Mouse (Mus musculus) gastrocnemius, postnatal 10 days (tissue): ENCODE measurements around the gene Opcml. TPM values are rescaled to one million over a fixed set of nuclear protein-coding genes. Genes with fewer than 3 reads are reported as not detected.

ENCODE experiments used
- DNase-seq: peaks from one replicate; pipeline ENCODE4 v3.0.0; 2021; ENCODE audit warnings: mixed read lengths
- total RNA-seq, 2 experiments: library from RNA; stranded (reverse); gene quantifications; 2 replicates each; pipeline ENCODE4 v1.2.3; 2021

Gene Opcml
- total RNA-seq, 2 experiments from 2014 or later: 5.0 to 5.7 TPM

DNA sequence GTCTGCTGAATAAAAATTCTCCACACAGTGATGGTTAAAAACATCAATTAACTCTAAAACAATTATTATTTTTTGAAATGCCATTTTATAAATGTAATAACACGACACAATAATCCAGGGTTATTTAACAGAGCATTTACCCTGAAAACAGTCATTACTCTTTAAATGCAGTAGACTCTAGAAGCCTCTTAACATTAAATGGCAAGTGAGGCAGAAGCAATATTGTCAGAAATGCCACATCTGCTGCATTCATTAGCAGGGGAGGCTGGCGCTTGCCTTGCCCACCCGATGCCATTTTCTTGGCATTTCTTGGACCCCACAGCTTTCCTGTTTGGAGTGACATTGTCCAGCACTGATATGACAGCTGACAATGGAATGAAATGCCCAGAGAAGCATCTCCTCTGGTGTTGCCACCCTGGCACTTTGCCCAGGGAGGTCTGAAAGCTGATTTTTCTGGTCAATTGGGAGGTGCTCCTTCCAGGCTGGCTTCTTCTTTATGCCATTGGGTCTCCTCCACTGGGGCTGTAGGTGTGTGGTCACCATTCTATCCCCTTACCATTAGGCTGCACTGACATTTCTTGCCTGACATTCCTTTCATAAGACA lies 649.7 kb downstream of the Opcml start:
- DNase-seq: no peak

- DNase-seq: no peak
Measured at GRCm38 (mm10) chr9:28444485-28444884, 653.9 kb downstream of the Opcml start.

GRCm38 (mm10) chr9:28444972-28445371 lies 654.4 kb downstream of the Opcml start:
- no peak for DNase-seq

DNA sequence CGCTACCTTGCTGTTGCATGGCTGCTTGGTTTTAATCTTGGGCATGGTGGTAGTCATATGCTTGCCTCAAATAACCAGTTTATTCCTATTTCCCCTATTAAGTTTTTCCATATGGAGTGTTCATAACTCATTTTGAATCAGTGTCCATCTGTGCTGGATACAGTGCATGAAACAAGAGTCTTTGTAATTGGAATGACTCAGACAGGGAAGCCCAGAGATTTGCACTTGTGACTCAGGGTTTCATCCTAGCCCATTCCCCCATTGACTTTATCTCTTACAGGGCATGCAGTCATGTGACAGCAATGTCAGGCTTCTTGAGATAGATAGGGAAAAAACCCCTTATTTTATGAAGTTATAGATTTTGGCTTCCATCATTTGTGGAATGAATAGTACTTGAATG lies 655.3 kb downstream of the Opcml start:
- no peak for DNase-seq

DNA sequence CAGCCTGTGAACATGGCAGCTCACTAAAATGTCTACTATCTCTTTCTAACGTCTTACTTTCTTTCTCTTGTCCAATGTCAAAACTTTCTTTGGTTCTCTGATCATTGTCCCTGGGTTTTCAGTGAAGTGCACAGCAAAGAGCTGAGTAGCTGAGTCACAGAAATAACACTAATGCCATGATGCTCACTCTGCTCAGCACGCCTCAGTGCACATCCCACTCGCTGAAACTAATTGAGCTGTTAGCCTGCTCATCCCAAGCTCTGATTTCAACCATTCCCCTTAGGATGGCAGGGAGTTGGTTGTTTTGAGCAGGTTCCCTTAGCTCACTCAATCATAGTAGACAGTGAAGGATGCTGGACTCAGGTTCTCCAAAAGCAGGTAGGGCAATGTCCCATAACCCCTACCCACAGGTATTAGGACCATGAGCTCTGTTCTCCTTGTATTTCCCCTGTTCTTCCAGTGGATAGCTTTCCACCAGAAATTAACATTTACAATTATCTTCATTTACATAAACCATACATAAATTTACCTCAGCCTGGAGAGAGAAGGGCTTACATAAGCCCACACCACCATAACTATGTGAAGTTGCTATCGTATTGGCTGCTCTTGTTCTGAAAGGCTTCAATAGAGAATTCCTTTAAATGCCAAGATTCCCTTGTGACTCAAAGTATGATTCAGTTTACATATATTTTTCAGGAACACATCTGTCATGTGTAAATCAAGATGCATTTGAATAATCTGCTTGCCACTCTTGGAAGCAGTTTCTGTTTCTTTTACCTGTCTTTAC lies 655.9 kb downstream of the Opcml start:
- DNase-seq: no peak

GRCm38 (mm10) chr9:28452509-28452908 lies 661.9 kb downstream of the Opcml start:
- DNase-seq: no peak

- DNase-seq: no peak
Measured at GRCm38 (mm10) chr9:28453062-28453461, 662.5 kb downstream of the Opcml start.

GRCm38 (mm10) chr9:28457982-28458770 lies 667.6 kb downstream of the Opcml start:
- DNase-seq: no peak

GRCm38 (mm10) chr9:28463622-28464021 lies 673.0 kb downstream of the Opcml start:
- DNase-seq: no peak

DNA sequence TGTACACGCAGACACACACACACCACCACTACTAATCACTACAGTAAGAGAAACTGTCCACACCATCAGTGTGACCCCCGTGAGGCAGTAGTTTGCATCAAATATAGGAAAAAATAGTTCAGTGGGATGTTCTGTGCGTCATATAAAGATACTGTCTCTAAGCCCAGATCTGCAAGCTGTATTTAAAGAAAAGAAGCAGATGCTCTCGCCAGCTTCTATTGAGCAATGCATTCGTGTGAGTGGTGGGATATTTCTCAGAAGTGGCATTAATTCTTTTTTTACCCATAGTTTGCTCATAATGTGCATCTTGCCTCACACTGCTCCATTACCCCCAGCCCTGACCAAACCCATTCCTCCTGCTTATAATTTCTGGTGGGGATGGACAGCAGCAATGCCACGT lies 678.8 kb downstream of the Opcml start:
- no peak for DNase-seq

DNA sequence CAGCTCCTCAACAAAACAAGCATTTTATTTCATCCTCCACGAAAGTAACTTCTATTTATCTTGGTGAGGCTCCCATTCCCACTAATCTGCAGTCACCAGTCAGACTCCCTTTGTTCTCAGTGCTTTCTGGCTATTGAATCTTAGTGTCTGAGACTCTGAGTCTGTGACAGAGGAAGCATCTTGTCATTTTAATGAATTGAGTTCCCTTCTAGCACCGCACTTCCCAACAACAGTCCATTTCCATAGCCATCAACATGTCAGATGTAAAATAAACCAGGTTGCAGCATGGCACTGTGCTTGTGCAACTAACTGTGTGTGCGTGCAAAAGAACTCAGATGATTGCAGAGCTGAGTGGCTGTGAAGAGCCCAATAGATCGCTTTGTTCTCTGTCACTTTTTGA lies 680.9 kb downstream of the Opcml start:
- DNase-seq: no peak

DNA sequence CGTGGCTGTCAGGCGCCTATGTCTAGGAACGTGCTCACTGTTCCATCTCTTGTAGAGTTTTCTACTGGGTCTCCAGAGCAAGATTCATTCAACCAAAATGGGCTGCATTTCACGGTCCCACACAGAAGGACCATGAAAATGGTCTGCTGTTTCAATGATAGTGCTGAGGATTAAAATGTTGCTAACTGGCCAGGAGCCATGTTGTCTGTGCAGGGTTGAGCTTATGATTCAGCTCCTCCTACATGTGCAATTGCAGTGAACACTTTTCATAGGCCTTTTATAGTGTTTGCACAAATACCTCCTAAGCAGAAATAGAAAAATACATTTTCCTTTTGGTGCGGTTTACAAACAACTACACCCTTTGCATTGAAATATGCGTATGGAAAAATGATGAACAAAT lies 684.0 kb downstream of the Opcml start:
- DNase-seq: no peak

DNA sequence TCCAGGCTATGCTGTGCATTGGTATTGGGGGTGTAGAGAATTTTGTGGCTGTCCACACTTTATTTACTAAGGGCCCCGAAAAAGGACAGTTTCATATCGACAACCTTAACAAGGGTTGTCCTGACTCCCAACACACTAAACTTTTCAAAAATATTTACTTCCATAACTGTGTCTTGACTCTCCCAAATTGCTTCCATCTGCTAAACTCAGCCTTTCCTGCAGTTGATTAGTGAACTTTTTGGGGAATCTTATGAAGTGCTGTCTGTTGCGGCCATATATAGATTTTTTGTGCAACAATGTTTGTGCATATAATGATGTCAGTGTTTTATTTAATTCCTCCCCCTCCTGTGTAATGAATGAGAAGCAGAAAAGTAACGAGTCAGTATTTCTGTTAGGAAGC lies 690.7 kb downstream of the Opcml start:
- DNase-seq: no peak

GRCm38 (mm10) chr9:28488499-28488898 lies 697.9 kb downstream of the Opcml start:
- DNase-seq: no peak

DNA sequence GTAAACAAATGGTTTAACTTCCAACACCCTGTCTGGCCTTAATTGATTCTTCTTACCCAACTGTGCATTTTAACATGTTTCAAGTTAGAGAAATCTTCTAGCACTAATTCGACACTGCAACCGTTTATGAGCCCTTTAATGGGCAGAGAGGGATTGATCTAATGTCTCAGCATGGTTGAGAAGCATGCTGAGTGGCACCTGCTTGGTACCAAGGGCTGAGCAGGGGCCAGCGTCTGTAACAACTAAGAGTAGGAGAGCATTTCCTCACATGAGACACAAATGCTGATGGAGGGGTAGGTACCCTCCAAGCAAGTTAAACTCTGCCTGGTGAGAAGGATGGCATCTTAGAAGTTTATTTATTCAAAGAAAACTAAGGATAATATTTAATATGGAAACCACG lies 699.3 kb downstream of the Opcml start:
- DNase-seq: no peak

- no peak for DNase-seq
Measured at GRCm38 (mm10) chr9:28490410-28490809, 699.8 kb downstream of the Opcml start.

DNA sequence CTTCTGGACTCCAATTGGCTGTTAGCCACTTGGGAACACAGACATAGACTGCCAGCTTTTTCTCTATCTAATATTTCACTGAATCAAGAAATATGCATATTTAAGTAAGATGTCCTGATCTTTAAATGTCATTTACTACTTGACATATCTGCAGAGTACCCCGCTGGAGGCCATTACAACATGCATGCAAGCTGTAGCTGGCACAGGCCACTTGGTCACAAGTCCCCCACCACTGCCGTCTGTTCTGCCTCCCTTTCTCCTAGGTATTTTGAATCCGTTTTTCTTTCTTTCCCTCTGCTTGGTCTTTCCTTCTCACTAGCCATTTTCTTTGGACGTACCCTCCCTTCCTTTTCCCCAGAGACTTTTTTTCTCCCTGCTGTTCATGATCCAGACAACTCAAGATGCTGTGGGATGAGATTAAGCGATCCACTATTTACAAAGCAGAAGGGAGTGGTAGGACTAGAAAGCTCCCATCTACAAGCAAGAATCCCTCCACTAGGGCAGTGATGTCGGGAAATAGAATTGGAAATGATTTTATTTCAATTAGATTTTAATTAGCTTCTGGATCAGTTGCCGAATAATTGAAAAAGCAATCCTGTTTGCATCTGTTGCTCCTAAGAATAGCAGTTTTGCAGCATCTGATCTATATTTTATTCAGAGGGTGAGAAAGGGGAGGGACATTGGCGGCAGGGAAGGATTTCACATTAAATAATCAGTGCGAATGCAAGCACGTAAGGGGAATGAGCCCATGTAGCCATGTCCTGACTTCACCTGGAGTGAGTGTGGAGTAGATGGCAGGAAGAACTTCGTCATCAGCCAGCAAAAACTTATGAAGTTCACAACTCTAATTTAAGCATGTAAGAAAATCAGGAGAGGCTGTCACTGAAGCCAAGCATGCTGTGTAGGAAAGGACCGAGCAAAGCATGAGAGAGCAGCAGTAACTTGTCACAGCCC lies 709.5 kb downstream of the Opcml start:
- DNase-seq: no peak

GRCm38 (mm10) chr9:28513905-28514304 lies 723.3 kb downstream of the Opcml start:
- DNase-seq: no peak

GRCm38 (mm10) chr9:28533191-28533590 lies 742.6 kb downstream of the Opcml start:
- DNase-seq: no peak

DNA sequence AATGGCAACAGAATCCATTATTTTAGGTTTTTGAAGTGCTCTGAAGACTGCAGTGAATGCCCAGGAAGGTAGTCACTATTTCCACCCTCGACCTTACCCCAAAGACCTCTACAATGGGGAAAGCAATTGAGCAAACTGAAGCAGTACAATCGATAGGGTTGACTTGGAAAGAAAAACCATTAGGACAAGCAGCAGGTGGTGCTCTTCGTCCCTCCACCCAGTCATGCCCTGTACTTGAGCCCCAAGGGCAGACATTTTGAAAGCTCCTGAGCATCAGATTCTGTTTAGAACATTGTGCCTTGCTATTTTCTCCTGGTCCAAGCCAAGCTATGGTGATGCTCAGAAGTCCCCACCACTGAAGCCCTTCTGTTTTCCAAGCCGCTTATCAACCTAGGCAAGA lies 744.4 kb downstream of the Opcml start:
- no peak for DNase-seq

- no peak for DNase-seq
Measured at GRCm38 (mm10) chr9:28536637-28537036, 746.1 kb downstream of the Opcml start.

DNA sequence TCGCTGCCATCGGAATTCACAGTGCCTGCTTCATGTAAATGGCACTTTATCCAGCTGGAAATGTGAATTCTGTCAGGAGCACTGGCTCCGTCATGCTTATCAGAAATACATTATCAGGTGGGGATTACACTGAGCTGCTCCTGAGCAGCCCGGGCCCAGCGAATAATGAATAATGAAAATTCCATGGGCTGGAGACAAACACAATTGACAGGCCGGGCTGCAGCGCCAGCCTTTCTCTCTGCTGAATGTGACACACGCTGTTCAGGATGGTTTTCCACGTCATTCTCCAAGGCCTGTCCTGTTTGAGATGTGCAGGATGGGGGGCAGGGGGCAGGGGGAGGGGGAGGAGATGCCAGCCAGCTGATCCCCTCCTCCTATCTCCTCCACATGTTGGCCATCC lies 757.6 kb downstream of the Opcml start:
- no peak for DNase-seq
